Mouse (Mus musculus) ES-Bruce4 (cell line): ENCODE measurements around the gene Cox7a2. TPM values are rescaled to one million over a fixed set of nuclear protein-coding genes. Genes with fewer than 3 reads are reported as not detected.

Experiments
- H3K27ac ChIP-seq: 2 replicates; pipeline ENCODE4 v1.5.1; 2012; ENCODE audit warnings: low read length, inconsistent platforms; ENCODE audit not compliant: insufficient read depth
- H3K27me3 ChIP-seq: 2 replicates; pipeline ENCODE4 v1.6.1; 2012; ENCODE audit warnings: mild to moderate bottlenecking, low read length, inconsistent platforms; ENCODE audit not compliant: control insufficient read depth, poor library complexity, insufficient read depth, severe bottlenecking
- H3K36me3 ChIP-seq: 2 replicates; pipeline ENCODE4 v1.6.1; 2012; ENCODE audit warnings: inconsistent platforms, mild to moderate bottlenecking, low read length, moderate library complexity; ENCODE audit not compliant: control insufficient read depth, poor library complexity, insufficient read depth, severe bottlenecking
- H3K4me1 ChIP-seq: one replicate; pipeline ENCODE4 v1.8.1; 2011; ENCODE audit warnings: low read length; ENCODE audit not compliant: control insufficient read depth, insufficient read depth
- H3K4me3 ChIP-seq: 2 replicates; pipeline ENCODE4 v1.5.1; 2011; ENCODE audit warnings: low read depth, mild to moderate bottlenecking, low read length
- H3K9ac ChIP-seq: 2 replicates; pipeline ENCODE4 v1.6.1; 2012; ENCODE audit warnings: low read depth, mild to moderate bottlenecking, inconsistent platforms; ENCODE audit not compliant: poor library complexity, severe bottlenecking
- H3K9me3 ChIP-seq: replicated peaks from 2 replicates; pipeline ENCODE4 v1.6.1; 2012; ENCODE audit warnings: mild to moderate bottlenecking, low read length, inconsistent platforms; ENCODE audit not compliant: control insufficient read depth, poor library complexity, insufficient read depth, severe bottlenecking
- CTCF ChIP-seq: IDR thresholded peaks from one replicate; pipeline ENCODE4 v1.8.1; 2011; ENCODE audit warnings: low read depth, low read length
- EP300 ChIP-seq: IDR thresholded peaks from 2 replicates; pipeline ENCODE4 v1.6.1; 2011; ENCODE audit warnings: low read depth, low read length; ENCODE audit not compliant: insufficient read depth
- POLR2A ChIP-seq: IDR thresholded peaks from one replicate; pipeline ENCODE4 v1.8.1; 2011; ENCODE audit warnings: low read length; ENCODE audit not compliant: insufficient read depth
- polyA plus RNA-seq: library from polyadenylated mRNA; stranded (reverse); fragments of >200 nt; gene quantifications from 2 replicates; pipeline ENCODE4 v1.2.4, GENCODE M21; 2011; ENCODE audit warnings: low read depth; ENCODE audit not compliant: missing spikeins, insufficient read depth, insufficient read length

The Cox7a2 gene
- polyA plus RNA-seq, 1 experiment, result 525 TPM

DNA sequence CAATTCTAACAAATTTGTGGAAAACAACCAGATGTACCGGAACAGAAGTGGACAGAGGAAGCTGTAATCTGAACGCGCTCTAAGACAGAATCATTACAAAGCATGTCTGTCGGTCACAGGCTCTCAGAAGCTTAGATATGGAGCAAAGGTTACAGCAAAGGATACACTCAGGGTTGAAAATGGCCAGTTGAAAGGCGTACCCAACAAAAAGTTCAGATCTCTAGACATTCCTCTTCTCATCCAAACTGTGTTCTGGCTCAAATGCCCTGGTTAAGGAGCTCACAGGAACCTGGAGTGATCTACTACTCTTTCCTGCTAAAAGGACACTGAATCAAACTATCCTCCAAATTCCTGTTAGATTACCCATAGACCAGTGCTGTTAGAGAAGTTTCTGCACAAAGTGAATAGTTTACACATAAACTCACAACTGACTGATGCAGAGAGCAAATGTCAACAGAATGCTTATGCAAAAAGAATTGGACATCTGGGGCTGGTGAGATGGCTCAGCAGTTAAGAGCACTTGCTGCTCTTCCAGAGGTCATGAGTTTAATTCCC, 7.4 kb upstream of the Cox7a2 start:
- TF ChIP-seq CTCF, result no peak
- no peak for TF ChIP-seq EP300
- no peak for TF ChIP-seq POLR2A
- no peaks in the 10 kb centered on the region for H3K4me1 ChIP-seq
- no peaks in the 10 kb centered on the region for H3K9me3 ChIP-seq
- H3K9ac ChIP-seq, result no peak overlapping the region
- no peaks in the 10 kb centered on the region for H3K36me3 ChIP-seq
- no peak overlapping the region for H3K4me3 ChIP-seq
- H3K27ac ChIP-seq, result no peak overlapping the region
- no peaks in the 10 kb centered on the region for H3K27me3 ChIP-seq

GRCm38 (mm10) chr9:79765329-79765728, 5.7 kb upstream of the Cox7a2 start:
- Histone ChIP-seq H3K4me3 (no peak overlapping the region), H3K36me3 (no peaks in the 10 kb centered on the region), H3K27me3 (no peaks in the 10 kb centered on the region)

GRCm38 (mm10) chr9:79762519-79762918, 2.8 kb upstream of the Cox7a2 start:
- H3K9me3 ChIP-seq, result no peaks in the 10 kb centered on the region
- H3K27ac ChIP-seq, result no peak overlapping the region
- H3K4me3 ChIP-seq, result no peak overlapping the region
- peaks cover 9% of the 10 kb centered on the region for H3K36me3 ChIP-seq
- peaks cover 1% of the 10 kb centered on the region for H3K4me1 ChIP-seq
- TF ChIP-seq POLR2A, result no peak
- TF ChIP-seq EP300, result no peak
- no peak for TF ChIP-seq CTCF
- H3K9ac ChIP-seq, result no peak overlapping the region
- H3K27me3 ChIP-seq, result no peaks in the 10 kb centered on the region

More at GRCm38 (mm10) chr9:79765329-79765728, 5.7 kb upstream of the Cox7a2 start:
- H3K4me1 ChIP-seq, result no peaks in the 10 kb centered on the region
- H3K9me3 ChIP-seq, result no peaks in the 10 kb centered on the region
- no peak overlapping the region for H3K9ac ChIP-seq
- TF ChIP-seq POLR2A (no peak), EP300 (no peak), CTCF (no peak)
- H3K27ac ChIP-seq, result no peak overlapping the region

DNA sequence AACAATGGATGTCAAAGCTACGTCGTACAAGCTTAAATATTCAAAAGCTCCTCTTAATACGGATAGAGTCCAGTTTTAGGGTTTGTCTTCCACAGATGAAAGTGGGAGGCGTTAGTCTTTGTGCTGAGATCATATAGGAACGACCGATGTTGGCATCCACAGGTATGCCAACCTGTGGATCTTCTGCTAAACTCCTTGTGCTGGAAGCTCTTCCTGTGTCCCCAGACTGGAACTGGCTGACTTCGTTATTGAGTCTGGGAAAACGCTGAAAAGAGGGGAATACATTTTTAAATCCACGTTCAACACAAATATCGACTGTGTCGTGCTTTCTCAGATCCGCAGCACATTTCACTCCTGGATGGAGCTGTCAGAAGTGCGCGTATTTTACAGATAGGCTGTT, 398 bp upstream of the Cox7a2 start:
- no peak for TF ChIP-seq POLR2A
- TF ChIP-seq EP300, result no peak

GRCm38 (mm10) chr9:79755311-79755710, 4.4 kb downstream of the Cox7a2 start:
- Histone ChIP-seq H3K4me3 (no peak overlapping the region), H3K4me1 (peaks cover 2% of the 10 kb centered on the region), H3K36me3 (peaks cover 37% of the 10 kb centered on the region), H3K27me3 (no peaks in the 10 kb centered on the region), H3K27ac (no peak overlapping the region), H3K9me3 (no peaks in the 10 kb centered on the region), H3K9ac (no peak overlapping the region)
- TF ChIP-seq POLR2A (no peak), EP300 (no peak), CTCF (no peak)

More for the DNA sequence above, 398 bp upstream of the Cox7a2 start:
- Histone ChIP-seq H3K27ac (peak overlapping the region; percentile 14; the same call in 1 of the 2 replicates), H3K36me3 (peaks cover 26% of the 10 kb centered on the region), H3K27me3 (no peaks in the 10 kb centered on the region), H3K4me1 (peaks cover 2% of the 10 kb centered on the region), H3K4me3 (peak overlapping the region; percentile 77), H3K9ac (peak overlapping the region; percentile 55), H3K9me3 (no peaks in the 10 kb centered on the region)

GRCm38 (mm10) chr9:79751846-79752245, 7.8 kb downstream of the Cox7a2 start:
- Histone ChIP-seq H3K9ac (no peak overlapping the region), H3K36me3 (peaks cover 24% of the 10 kb centered on the region), H3K4me1 (no peaks in the 10 kb centered on the region), H3K27me3 (no peaks in the 10 kb centered on the region), H3K9me3 (no peaks in the 10 kb centered on the region), H3K27ac (no peak overlapping the region), H3K4me3 (no peak overlapping the region)
- TF ChIP-seq EP300 (no peak), POLR2A (no peak), CTCF (no peak)

GRCm38 (mm10) chr9:79750709-79751108, 9.0 kb downstream of the Cox7a2 start:
- Histone ChIP-seq H3K4me1 (peaks cover 3% of the 10 kb centered on the region), H3K27ac (no peak overlapping the region), H3K9me3 (no peaks in the 10 kb centered on the region), H3K36me3 (peaks cover 16% of the 10 kb centered on the region), H3K9ac (no peak overlapping the region), H3K27me3 (no peaks in the 10 kb centered on the region), H3K4me3 (no peak overlapping the region)
- TF ChIP-seq POLR2A (no peak), CTCF (no peak), EP300 (no peak)
